Mouse (Mus musculus) intestine, embryonic 15.5 days (tissue): ENCODE measurements around the gene Bco2. TPM values are rescaled to one million over a fixed set of nuclear protein-coding genes. Genes with fewer than 3 reads are reported as not detected.
A peak's percentile ranks its signal among the peaks of the same experiment; 100 is the strongest.

ENCODE experiments used
- ATAC-seq: fragments of 200-750 bp; cut with Nextera tagmentation; 2 replicates; pipeline ENCODE4 v1.8.0; 2017; ENCODE audit warnings: moderate TSS enrichment, moderate library complexity
- H3K27ac ChIP-seq: fragments of 300-500 bp; sonication (generic); 2 replicates; pipeline ENCODE4 v1.5.1; 2015; ENCODE audit warnings: mild to moderate bottlenecking, inconsistent platforms
- H3K27me3 ChIP-seq: fragments of 300-500 bp; sonication (generic); replicated peaks from 2 replicates; pipeline ENCODE4 v1.6.1; 2015; ENCODE audit warnings: inconsistent platforms
- H3K36me3 ChIP-seq: fragments of 300-500 bp; sonication (generic); 2 replicates; pipeline ENCODE4 v1.6.1; 2015; ENCODE audit warnings: inconsistent platforms
- H3K4me1 ChIP-seq: fragments of 300-500 bp; sonication (generic); replicated peaks from 2 replicates; pipeline ENCODE4 v1.6.1; 2015; ENCODE audit warnings: inconsistent platforms
- H3K4me2 ChIP-seq: fragments of 300-500 bp; sonication (generic); replicated peaks from 2 replicates; pipeline ENCODE4 v1.6.1; 2015; ENCODE audit warnings: mild to moderate bottlenecking, inconsistent platforms
- H3K4me3 ChIP-seq: fragments of 300-500 bp; sonication (generic); replicated peaks from 2 replicates; pipeline ENCODE4 v1.5.1; 2015; ENCODE audit warnings: inconsistent platforms
- H3K9ac ChIP-seq: fragments of 300-500 bp; sonication (generic); 2 replicates; pipeline ENCODE4 v1.6.1; 2015; ENCODE audit warnings: inconsistent platforms
- H3K9me3 ChIP-seq: fragments of 300-500 bp; sonication (generic); 2 replicates; pipeline ENCODE4 v1.6.1; 2016; ENCODE audit warnings: inconsistent platforms
- WGBS: fragments of 180-500 bp; shearing (Covaris S2); methylation state at CpG from one replicate; pipeline ENCODE4 v1.1.7; 2015; 5-methylcytosine and 5-hydroxymethylcytosine counted together
- polyA plus RNA-seq: library from polyadenylated mRNA; unstranded; fragments of >200 nt; fragmentation: Nextera tagmentation; extraction: Ambion mirVana; gene quantifications from 2 replicates; pipeline ENCODE4 v1.2.1, GENCODE M21; 2015

Gene Bco2
- polyA plus RNA-seq, 1 experiment from 2014 or later = 3.4 TPM

GRCm38 (mm10) chr9:50553547-50553946 is 1.4 kb downstream of the Bco2 start:
- WGBS = 69% methylated on average over 2 of the region's 2 CpGs
- H3K9me3 ChIP-seq = no peaks in the 10 kb centered on the region
- no peak overlapping the region for H3K9ac ChIP-seq
- H3K27me3 ChIP-seq = no peaks in the 10 kb centered on the region
- 0 out of 2 replicates have a peak, but pooled peaks cover 2% of the 10 kb centered on the region for H3K4me1 ChIP-seq
- ATAC-seq = no peak
- H3K4me3 ChIP-seq = no peak overlapping the region
- H3K27ac ChIP-seq = no peak overlapping the region
- H3K36me3 ChIP-seq = no peaks in the 10 kb centered on the region
- H3K4me2 ChIP-seq = no peak overlapping the region

DNA sequence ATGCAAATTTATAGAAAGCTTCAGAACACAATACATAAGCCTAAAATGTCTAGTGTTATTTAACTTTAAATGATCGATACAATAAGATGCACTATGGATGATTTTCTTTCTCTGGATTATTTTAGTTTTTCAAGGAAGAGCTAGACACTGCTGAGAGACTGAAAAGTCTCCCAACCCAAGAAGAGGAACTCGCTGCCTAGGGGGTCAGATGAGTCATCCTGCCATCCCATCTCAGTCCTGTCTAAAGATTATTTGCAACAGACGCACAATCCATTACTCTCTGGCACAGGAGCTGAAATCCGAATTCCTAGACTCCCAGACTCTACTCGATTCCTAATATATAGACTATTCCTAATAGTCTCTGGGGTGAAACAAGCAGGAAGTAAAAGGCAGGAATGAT is 2.8 kb downstream of the Bco2 start:
- Histone ChIP-seq H3K9me3 (no peaks in the 10 kb centered on the region), H3K36me3 (no peaks in the 10 kb centered on the region), H3K9ac (no peak overlapping the region), H3K4me3 (no peak overlapping the region), H3K4me2 (no peak overlapping the region), H3K27me3 (no peaks in the 10 kb centered on the region), H3K4me1 (0 out of 2 replicates have a peak, but pooled peaks cover 2% of the 10 kb centered on the region), H3K27ac (no peak overlapping the region)
- WGBS = 72% methylated on average over 5 of the region's 5 CpGs
- ATAC-seq = no peak

GRCm38 (mm10) chr9:50548936-50549335 is 6.0 kb downstream of the Bco2 start:
- WGBS = 76% methylated on average over 4 of the region's 4 CpGs
- Histone ChIP-seq H3K36me3 (no peaks in the 10 kb centered on the region), H3K27me3 (no peaks in the 10 kb centered on the region), H3K9me3 (no peaks in the 10 kb centered on the region), H3K27ac (no peak overlapping the region), H3K4me1 (no peaks in the 10 kb centered on the region), H3K9ac (no peak overlapping the region), H3K4me3 (no peak overlapping the region), H3K4me2 (no peak overlapping the region)
- ATAC-seq = no peak

DNA sequence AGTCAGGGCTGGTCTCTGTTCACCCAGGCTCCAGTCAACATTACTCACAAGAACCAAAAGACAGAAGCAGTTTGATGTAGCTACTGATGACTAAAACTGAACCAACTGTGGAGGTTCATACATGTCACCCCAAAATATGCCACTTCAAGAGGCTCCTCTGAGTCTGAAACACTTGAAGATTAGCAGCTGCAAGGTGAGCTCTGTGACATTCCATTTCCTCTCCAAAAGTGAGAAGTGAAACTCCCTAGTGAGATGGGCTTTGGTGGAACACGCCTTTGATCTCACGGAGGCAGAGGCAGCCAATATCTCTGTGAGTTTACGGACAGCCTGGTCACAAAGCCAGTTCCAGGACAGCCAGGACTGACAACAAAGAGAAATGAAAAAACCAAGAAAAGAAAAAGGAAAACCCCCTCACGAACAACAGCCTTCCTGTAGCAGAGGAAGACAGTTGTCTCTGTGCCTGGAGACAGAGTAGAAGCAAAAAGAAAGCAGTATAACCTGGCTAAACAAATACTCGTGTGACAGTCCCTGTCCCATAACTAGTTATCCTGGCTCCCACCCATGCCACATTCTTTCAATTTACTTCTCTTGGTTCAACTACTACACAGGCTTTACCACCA is 7.0 kb downstream of the Bco2 start:
- Histone ChIP-seq H3K27ac (no peak overlapping the region), H3K9me3 (no peaks in the 10 kb centered on the region), H3K4me1 (no peaks in the 10 kb centered on the region), H3K9ac (no peak overlapping the region), H3K27me3 (no peaks in the 10 kb centered on the region), H3K4me3 (no peak overlapping the region), H3K36me3 (no peaks in the 10 kb centered on the region), H3K4me2 (no peak overlapping the region)
- 35% methylated on average over 5 of the region's 5 CpGs for WGBS
- no peak for ATAC-seq

DNA sequence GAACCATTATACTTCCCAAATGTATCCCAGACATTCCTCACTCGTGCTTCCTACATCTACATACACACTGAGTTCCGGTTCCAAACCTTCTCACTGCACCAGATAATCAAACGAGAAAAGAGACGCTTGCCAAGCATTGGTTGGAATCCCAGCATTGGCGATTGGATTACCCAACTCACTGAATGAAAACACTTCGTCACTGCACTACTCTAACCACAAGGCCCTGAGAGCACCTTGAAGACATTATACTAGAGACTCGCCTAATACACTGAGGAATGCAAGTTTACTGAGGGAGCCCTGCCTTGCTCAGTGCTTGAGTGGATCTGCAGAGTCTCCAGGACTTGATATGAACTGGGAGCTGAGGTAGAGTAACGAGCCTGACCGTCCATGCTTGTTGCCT is 12.6 kb downstream of the Bco2 start:
- no peaks in the 10 kb centered on the region for H3K27me3 ChIP-seq
- H3K27ac ChIP-seq = no peak overlapping the region
- H3K36me3 ChIP-seq = no peaks in the 10 kb centered on the region
- H3K4me1 ChIP-seq = no peaks in the 10 kb centered on the region
- H3K9me3 ChIP-seq = no peaks in the 10 kb centered on the region
- WGBS = 79% methylated on average over 9 of the region's 9 CpGs
- H3K9ac ChIP-seq = no peak overlapping the region
- ATAC-seq = no peak
- H3K4me2 ChIP-seq = no peak overlapping the region
- no peak overlapping the region for H3K4me3 ChIP-seq

GRCm38 (mm10) chr9:50540170-50540569 is 14.8 kb downstream of the Bco2 start:
- 64% methylated on average over 7 of the region's 7 CpGs for WGBS
- H3K27me3 ChIP-seq = no peaks in the 10 kb centered on the region
- no peak overlapping the region for H3K27ac ChIP-seq
- H3K4me2 ChIP-seq = no peak overlapping the region
- H3K9ac ChIP-seq = no peak overlapping the region
- no peaks in the 10 kb centered on the region for H3K9me3 ChIP-seq
- ATAC-seq = no peak
- no peaks in the 10 kb centered on the region for H3K4me1 ChIP-seq
- no peak overlapping the region for H3K4me3 ChIP-seq
- no peaks in the 10 kb centered on the region for H3K36me3 ChIP-seq

GRCm38 (mm10) chr9:50537295-50537694 is 17.7 kb downstream of the Bco2 start:
- no peak overlapping the region for H3K4me3 ChIP-seq
- 69% methylated on average over 4 of the region's 4 CpGs for WGBS
- no peaks in the 10 kb centered on the region for H3K27me3 ChIP-seq
- H3K4me2 ChIP-seq = no peak overlapping the region
- no peaks in the 10 kb centered on the region for H3K36me3 ChIP-seq
- no peak overlapping the region for H3K9ac ChIP-seq
- no peaks in the 10 kb centered on the region for H3K9me3 ChIP-seq
- ATAC-seq = no peak
- no peak overlapping the region for H3K27ac ChIP-seq
- no peaks in the 10 kb centered on the region for H3K4me1 ChIP-seq

GRCm38 (mm10) chr9:50536603-50537135 is 18.3 kb downstream of the Bco2 start:
- 57% methylated on average over 7 of the region's 7 CpGs for WGBS
- no peaks in the 10 kb centered on the region for H3K9me3 ChIP-seq
- no peaks in the 10 kb centered on the region for H3K36me3 ChIP-seq
- no peak overlapping the region for H3K27ac ChIP-seq
- ATAC-seq = peak; percentile 81
- no peak overlapping the region for H3K9ac ChIP-seq
- H3K4me1 ChIP-seq = no peaks in the 10 kb centered on the region
- H3K4me2 ChIP-seq = no peak overlapping the region
- no peak overlapping the region for H3K4me3 ChIP-seq
- no peaks in the 10 kb centered on the region for H3K27me3 ChIP-seq

DNA sequence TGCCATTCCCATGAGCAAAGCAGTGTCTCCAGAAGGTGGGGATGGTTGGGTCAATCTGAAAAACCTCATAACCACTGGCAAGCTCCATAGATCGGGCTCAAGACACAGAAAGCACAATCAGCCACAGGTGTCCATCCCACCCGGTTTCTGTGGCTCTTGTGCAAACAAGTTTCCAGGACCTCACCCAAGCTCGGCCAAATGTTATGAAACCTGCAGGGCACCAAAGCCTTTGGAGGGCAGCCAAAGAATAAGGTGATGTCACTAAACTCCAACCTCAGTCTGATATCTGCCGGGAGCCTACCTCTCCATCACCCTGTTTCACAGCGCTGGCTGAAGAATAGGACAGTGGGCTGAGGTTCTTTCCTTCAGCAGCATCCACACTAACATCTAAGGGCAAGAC is 19.1 kb downstream of the Bco2 start:
- H3K9me3 ChIP-seq = no peaks in the 10 kb centered on the region
- no peak overlapping the region for H3K4me3 ChIP-seq
- H3K4me1 ChIP-seq = no peaks in the 10 kb centered on the region
- no peak overlapping the region for H3K9ac ChIP-seq
- no peak overlapping the region for H3K27ac ChIP-seq
- no peak overlapping the region for H3K4me2 ChIP-seq
- H3K27me3 ChIP-seq = no peaks in the 10 kb centered on the region
- H3K36me3 ChIP-seq = no peaks in the 10 kb centered on the region
- ATAC-seq = peak; percentile 41
- 61% methylated on average over 5 of the region's 5 CpGs for WGBS

- no peaks in the 10 kb centered on the region for H3K4me1 ChIP-seq
- ATAC-seq = no peak
- no peaks in the 10 kb centered on the region for H3K27me3 ChIP-seq
- H3K9ac ChIP-seq = no peak overlapping the region
- H3K4me3 ChIP-seq = no peak overlapping the region
- WGBS = 73% methylated on average over 3 of the region's 3 CpGs
- H3K27ac ChIP-seq = no peak overlapping the region
- no peaks in the 10 kb centered on the region for H3K36me3 ChIP-seq
- 0 out of 2 replicates have a peak overlapping the region, but pooled peaks have one; percentile 2 for H3K4me2 ChIP-seq
- no peaks in the 10 kb centered on the region for H3K9me3 ChIP-seq
Observed at GRCm38 (mm10) chr9:50533791-50534190, 21.2 kb downstream of the Bco2 start.

DNA sequence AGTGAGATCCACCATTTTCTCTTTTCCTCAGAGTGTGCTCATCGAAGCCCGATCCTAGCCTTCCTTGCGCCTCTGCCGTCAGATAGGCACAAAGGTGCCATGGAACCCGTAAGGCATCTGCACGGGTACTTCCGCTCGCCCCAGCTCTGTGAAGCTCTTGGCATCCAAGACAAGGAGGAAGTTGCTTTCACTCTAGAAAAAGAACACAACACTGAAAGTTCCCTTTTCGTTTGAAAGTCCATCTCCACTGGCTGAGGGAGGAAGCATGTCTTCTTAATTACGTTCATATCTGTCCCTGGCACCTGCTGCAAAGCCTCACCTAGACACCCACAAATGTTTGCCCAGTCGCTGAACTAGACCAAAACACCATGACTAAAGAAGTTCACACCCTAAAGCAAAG is 21.7 kb downstream of the Bco2 start:
- no peak overlapping the region for H3K9ac ChIP-seq
- 72% methylated on average over 11 of the region's 11 CpGs for WGBS

GRCm38 (mm10) chr9:50530890-50531289 is 24.1 kb downstream of the Bco2 start:
- peaks cover 12% of the 10 kb centered on the region for H3K4me1 ChIP-seq
- H3K27me3 ChIP-seq = no peaks in the 10 kb centered on the region
- H3K4me2 ChIP-seq = no peak overlapping the region
- H3K27ac ChIP-seq = no peak overlapping the region
- 35% methylated on average over 2 of the region's 2 CpGs for WGBS
- no peak overlapping the region for H3K9ac ChIP-seq
- no peak for ATAC-seq
- H3K9me3 ChIP-seq = no peaks in the 10 kb centered on the region
- H3K4me3 ChIP-seq = no peak overlapping the region
- no peaks in the 10 kb centered on the region for H3K36me3 ChIP-seq

More for the DNA sequence above, 21.7 kb downstream of the Bco2 start:
- Histone ChIP-seq H3K36me3 (no peaks in the 10 kb centered on the region), H3K4me1 (no peaks in the 10 kb centered on the region), H3K4me3 (no peak overlapping the region), H3K27ac (0 out of 2 replicates have a peak overlapping the region, but pooled peaks have one; percentile 27), H3K9me3 (no peaks in the 10 kb centered on the region), H3K27me3 (no peaks in the 10 kb centered on the region), H3K4me2 (peak overlapping the region; percentile 2; the same call in 1 of the 2 replicates)
- ATAC-seq = no peak

DNA sequence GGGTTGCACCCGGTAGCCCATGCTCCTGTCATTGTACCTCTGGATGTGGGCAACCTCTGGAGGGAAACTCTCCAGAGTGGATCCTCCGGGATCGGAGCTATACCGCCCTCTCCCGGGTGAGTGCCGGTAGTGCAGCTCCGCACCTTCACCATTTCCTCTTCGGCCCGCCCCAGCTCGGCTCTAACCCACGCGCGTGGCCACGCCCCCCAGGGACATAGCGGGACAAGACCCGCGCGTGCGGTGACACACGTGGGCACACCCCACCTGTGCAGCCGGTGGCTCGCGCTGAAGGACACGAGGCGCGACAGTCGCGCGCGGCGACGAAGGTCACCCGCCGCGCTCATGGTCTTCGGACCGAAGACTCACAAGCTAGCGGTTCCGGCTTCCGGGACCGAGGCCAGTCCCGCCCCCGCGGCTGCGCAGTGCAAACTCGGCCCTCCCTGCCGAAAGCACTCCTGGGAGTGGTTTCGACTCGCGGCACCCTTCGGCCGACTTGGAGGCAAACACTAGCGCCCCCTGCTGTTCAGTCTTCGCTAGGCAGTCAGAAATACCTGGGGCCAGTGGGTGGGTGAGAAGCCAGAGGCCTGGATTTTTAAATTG is 26.6 kb downstream of the Bco2 start, which contains the start of gene Pts:
Gene Pts (minus strand): TSS at position 432 of the 600 bp plus-strand sequence.
- peak; percentile 99 for ATAC-seq
- H3K4me1 ChIP-seq = peaks cover 12% of the 10 kb centered on the region
- no peaks in the 10 kb centered on the region for H3K9me3 ChIP-seq
- peak within 1 kb of the TSS; percentile 69 for H3K4me3 ChIP-seq
- H3K9ac ChIP-seq = peak within 1 kb of the TSS; percentile 69
- WGBS = under 1% methylated on average over 54 of the region's 54 CpGs
- H3K27ac ChIP-seq = peak within 1 kb of the TSS; percentile 67
- peak within 1 kb of the TSS; percentile 62 for H3K4me2 ChIP-seq
- no peaks in the 10 kb centered on the region for H3K27me3 ChIP-seq
- no peaks in the 10 kb centered on the region for H3K36me3 ChIP-seq
